Mouse (Mus musculus) thymus, postnatal 4 days (tissue): ENCODE results near the gene Psmc6.

ENCODE experiments used
- DNase-seq: peaks from one replicate; pipeline ENCODE4 v3.0.0; 2021

Gene Psmc6

GRCm38 (mm10) chr14:45329589-45330181 is at the start of gene Psmc6:
Gene Psmc6, plus strand, starts transcription at chr14:45329788.
- peak; percentile 93 for DNase-seq

- no peak for DNase-seq
These were observed 47.5 kb upstream of the Psmc6 start for GRCm38 (mm10) chr14:45282066-45282465.

- no peak for DNase-seq
These were observed 38.0 kb upstream of the Psmc6 start for GRCm38 (mm10) chr14:45291608-45292007.

GRCm38 (mm10) chr14:45303939-45304338 is 25.6 kb upstream of the Psmc6 start:
- no peak for DNase-seq

GRCm38 (mm10) chr14:45304389-45304788 is 25.2 kb upstream of the Psmc6 start:
- DNase-seq = no peak

GRCm38 (mm10) chr14:45305852-45306251 is 23.7 kb upstream of the Psmc6 start:
- no peak for DNase-seq

- no peak for DNase-seq
These were observed 21.8 kb upstream of the Psmc6 start for GRCm38 (mm10) chr14:45307630-45308328.

GRCm38 (mm10) chr14:45309646-45310045 is 19.9 kb upstream of the Psmc6 start:
- no peak for DNase-seq

GRCm38 (mm10) chr14:45310101-45310500 is 19.5 kb upstream of the Psmc6 start:
- DNase-seq = no peak

GRCm38 (mm10) chr14:45316927-45317326 is 12.7 kb upstream of the Psmc6 start:
- no peak for DNase-seq

- no peak for DNase-seq
These were observed 11.6 kb upstream of the Psmc6 start for GRCm38 (mm10) chr14:45317921-45318411.

GRCm38 (mm10) chr14:45318426-45319236 is 11.0 kb upstream of the Psmc6 start, which contains the start of gene Ero1l:
Gene Ero1l, minus strand, starts transcription at chr14:45318771.
- DNase-seq = peak; percentile 88

- no peak for DNase-seq
These were observed 10.4 kb upstream of the Psmc6 start for GRCm38 (mm10) chr14:45319237-45319610.

- DNase-seq = no peak
These were observed 9.5 kb upstream of the Psmc6 start for GRCm38 (mm10) chr14:45320111-45320510.

GRCm38 (mm10) chr14:45321067-45321466 is 8.5 kb upstream of the Psmc6 start:
- DNase-seq = no peak

- no peak for DNase-seq
These were observed 8.0 kb upstream of the Psmc6 start for GRCm38 (mm10) chr14:45321622-45322021.

- no peak for DNase-seq
These were observed 7.1 kb upstream of the Psmc6 start for GRCm38 (mm10) chr14:45322450-45322849.

- no peak for DNase-seq
These were observed 6.3 kb upstream of the Psmc6 start for GRCm38 (mm10) chr14:45323320-45323719.

GRCm38 (mm10) chr14:45325471-45325870 is 4.1 kb upstream of the Psmc6 start:
- no peak for DNase-seq

GRCm38 (mm10) chr14:45328072-45328713 is 1.4 kb upstream of the Psmc6 start:
- no peak for DNase-seq

- no peak for DNase-seq
These were observed 485 bp upstream of the Psmc6 start for GRCm38 (mm10) chr14:45329018-45329588.
